Mouse (Mus musculus): Measurements from ENCODE around the gene Nol9. TPM values are rescaled to one million over a fixed set of nuclear protein-coding genes. Genes with fewer than 3 reads are reported as not detected.

Nol9 gene
- total RNA-seq (2023) = 43.3 TPM

DNA sequence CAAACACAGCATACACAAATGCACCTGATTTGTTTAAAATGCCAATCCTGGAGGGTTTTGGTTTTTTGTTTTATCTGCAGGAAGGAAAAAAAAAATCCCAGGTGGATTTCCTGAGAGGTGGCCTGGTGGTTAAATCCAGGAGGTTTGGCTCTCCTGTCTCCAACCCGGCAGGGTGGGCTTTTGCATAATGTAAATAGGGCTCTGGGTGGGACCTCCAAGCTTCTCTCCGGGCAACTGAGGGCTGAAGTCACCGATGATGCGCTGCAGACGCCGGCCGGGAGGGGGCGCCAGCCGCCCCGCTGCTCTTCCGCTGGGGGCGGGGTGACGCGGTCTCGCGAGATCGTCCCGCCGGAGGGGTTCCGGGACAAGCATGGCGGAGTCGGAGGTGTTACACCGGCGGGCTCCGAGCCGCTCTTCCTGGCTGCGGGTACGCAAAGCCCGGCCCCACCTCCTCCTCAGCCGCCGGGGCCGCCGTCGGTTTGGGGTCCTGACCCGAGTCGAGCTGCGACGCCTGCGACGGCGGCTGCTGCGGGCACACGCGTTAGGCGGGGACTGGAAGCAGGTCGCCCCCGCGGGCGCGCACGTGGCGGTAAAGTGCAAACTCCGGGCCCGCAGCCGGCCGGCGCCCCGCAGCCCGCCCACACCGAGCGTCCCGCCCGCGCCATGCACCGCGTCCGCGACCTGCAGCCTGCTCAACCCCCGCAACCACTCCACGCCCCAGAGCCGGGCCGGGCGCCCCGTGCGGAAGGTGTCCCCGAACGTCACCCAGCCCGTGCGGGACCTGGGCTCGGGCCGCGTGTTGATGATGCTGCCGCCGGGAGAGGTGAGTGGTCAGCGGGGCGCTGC, at the start of gene Nol9:
TSS of gene Nol9 (plus strand) at position 337 of the 846 bp plus-strand sequence.

DNA sequence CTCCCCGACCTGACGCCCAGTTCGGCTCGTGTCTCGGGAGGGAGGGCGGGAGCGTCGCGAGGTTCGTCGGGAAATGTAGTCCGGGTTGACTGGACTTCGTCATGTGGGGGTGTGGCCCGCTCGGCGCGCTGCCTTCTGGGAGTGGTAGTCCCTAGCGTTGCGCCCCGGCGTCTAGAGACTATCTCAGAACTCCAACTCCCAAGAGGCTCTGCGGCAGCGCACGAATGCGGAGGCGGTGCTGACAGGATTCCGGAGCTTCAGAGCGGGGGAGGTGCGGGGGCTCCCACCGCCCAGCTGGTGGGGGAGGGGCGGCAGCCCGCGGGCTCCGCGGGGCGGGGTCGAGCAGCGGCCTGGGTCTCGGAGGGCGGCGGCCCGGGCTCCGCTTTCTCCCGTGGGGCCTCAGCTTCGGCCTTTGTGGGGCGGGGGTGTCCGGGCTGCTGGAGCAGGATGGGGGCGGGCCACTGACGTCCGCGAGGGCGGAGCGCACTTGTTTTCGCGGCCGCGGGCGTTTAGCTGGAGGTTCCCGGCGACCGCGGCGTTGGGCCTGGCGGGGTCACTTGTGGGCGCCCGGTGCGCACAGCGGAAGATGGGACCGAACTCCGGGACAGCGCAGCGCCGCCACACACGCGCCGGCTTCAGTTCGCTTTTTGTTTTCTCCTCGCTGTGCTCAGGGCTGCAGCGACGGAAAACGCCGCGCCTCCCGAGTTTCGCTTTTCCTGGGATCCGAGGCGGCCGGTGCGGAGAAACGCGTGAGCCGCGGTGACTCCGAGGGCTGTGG, 42.8 kb upstream of the Nol9 start, which contains the start of gene Phf13:
TSS of gene Phf13 (minus strand) at position 86 of the 778 bp plus-strand sequence.

DNA sequence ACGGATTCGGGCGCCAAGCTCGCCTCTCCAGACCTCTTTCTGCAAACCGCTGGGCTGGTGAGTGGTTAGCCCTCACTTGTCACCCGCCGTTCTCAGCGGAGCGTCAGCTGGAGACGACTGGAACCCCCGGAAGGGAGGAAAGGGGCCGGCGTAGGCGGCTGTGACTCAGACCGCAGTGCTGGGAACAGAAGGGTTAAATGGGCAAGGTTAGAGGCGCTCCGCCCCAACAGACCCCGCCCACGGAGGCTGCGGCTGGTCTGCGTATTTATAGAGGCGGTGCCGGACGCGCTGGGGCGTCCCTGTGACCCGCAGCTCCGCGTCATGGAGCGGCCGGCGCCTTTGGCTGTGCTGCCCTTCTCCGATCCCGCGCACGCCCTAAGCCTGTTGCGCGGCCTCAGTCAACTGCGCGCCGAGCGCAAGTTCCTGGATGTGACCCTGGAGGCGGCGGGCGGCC, 30.5 kb upstream of the Nol9 start, which contains the start of gene Klhl21:
TSS of gene Klhl21 (plus strand) at position 182 of the 454 bp plus-strand sequence.

DNA sequence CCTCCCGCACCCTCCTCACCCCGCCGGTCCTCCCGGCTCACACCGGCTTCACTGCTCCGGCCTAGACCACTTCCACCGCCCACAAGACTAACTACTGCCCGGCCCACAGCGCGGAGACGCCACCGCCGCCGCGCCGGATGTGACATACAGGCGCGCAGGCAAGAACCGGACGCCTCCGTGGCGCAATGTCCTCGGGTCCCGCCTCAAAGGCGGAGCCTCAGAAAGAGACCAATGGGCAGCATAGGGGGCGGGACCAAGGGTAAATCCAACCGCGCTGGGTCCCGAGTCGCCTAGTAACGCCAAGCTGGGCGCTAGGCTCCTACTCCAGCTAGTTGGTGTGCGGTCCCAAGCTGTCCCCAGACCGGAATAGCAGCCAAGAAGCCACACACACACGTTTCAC, 11.6 kb upstream of the Nol9 start, which contains the start of gene Zbtb48:
TSS of gene Zbtb48 (minus strand) at position 148 of the 400 bp plus-strand sequence.

DNA sequence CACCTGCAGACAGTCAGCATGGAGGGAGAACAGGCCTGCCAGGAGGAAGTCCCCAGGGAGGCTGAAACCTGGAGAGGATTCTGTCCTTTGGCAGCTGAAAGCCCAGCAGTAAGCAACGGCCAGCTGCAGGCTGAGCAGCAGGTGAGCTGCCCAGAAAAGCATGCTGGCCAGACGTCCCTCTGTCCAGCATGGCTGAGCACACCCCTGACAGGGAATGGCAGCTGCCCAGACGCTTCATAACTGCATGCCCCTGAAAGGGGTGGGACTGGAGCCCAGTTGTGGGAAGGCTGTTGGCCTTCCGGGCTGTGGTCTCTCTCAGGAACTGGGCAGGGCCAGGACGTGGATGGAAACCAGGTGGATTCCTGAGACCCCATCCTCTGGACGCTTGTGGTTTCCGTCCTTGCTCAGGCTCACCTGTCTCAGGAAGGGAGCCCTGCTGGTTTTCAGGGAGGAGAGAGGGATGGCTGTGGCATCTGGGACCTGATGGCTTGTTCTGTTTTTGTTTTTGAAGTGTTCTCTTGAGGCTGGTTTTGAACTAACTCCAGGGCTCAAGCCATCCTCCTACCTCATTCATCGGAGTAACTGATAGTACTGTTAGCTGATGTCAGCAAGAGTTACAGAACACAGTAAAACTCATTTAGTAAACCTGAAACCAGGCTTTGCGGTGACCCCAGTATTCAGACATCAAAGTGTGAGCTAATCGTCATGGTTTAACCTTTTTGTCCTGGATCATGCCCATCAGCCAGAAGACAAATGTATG, 716 bp upstream of the Nol9 start, which contains the start of gene Tas1r1:
TSS of gene Tas1r1 (minus strand) at position 344 of the 760 bp plus-strand sequence.

DNA sequence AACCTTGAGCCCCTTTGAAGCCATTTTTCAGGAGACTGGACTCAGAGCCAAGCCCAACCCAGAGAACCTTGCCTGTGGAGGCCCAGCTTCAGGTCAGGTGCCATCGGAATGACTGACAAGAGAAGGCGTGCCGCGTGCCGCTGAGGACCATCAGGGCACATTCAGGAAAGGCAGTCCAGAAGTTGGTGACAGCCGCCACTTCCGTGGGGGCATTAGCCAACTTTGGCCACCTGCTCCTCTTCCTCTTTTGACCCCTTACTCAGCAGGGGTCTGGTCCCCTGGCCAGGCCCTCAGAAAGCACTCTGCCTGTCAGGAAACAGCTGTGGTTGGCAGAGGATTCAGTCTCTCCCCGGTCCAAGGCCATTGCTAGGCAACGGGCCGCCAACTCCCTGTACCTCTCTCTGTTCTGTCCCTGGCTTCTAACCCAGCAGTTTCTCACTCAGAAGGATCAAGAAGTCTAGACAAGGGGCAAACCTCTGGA, 33.0 kb downstream of the Nol9 start, which contains the start of gene Plekhg5:
TSS of gene Plekhg5 (plus strand) at position 378 of the 481 bp plus-strand sequence.

Other genes with a start within 250 kb of the Nol9 start
- gene Camta1, start 177.4 kb upstream of the Nol9 start, total RNA-seq (2023) = 53.2 TPM
- 52.0 TPM for gene Dnajc11, start 105.6 kb upstream of the Nol9 start, total RNA-seq (2023)
- 39.3 TPM for gene Thap3, start 50.3 kb upstream of the Nol9 start, total RNA-seq (2023)
- gene Phf13, start 43.1 kb upstream of the Nol9 start, total RNA-seq (2023) = 6.7 TPM
- gene Klhl21, start 30.5 kb upstream of the Nol9 start, total RNA-seq (2023) = 26.0 TPM
- gene Zbtb48, start 11.7 kb upstream of the Nol9 start, total RNA-seq (2023) = 19.7 TPM
- gene Tas1r1, start 753 bp upstream of the Nol9 start, total RNA-seq (2023) = not detected
- 2.4 TPM for gene Plekhg5, start 33.2 kb downstream of the Nol9 start, total RNA-seq (2023)
- 9.0 TPM for gene Tnfrsf25, start 76.6 kb downstream of the Nol9 start, total RNA-seq (2023)
- gene Espn, start 113.0 kb downstream of the Nol9 start, total RNA-seq (2023) = 0.64 TPM
- gene Hes2, start 119.5 kb downstream of the Nol9 start, total RNA-seq (2023) = not detected
- 11.1 TPM for gene Acot7, start 138.8 kb downstream of the Nol9 start, total RNA-seq (2023)
- 0.58 TPM for gene Gpr153, start 234.9 kb downstream of the Nol9 start, total RNA-seq (2023)

All from CD8-positive naive resting alpha-beta T cell, adult 57 days (primary cell).